Mouse (Mus musculus) effector memory CD4-positive, alpha-beta T cell, adult 5 months (primary cell): ENCODE measurements around the gene Atad5. TPM values are rescaled to one million over a fixed set of nuclear protein-coding genes. Genes with fewer than 3 reads are reported as not detected.

Experiments used
- polyA plus RNA-seq: library from polyadenylated mRNA; unstranded; fragments of 100-300 nt; shearing (Covaris generic); gene quantifications from one replicate; pipeline ENCODE4 v1.2.1, GENCODE M21; 2017

Atad5 gene
- 2.6 TPM for polyA plus RNA-seq

DNA sequence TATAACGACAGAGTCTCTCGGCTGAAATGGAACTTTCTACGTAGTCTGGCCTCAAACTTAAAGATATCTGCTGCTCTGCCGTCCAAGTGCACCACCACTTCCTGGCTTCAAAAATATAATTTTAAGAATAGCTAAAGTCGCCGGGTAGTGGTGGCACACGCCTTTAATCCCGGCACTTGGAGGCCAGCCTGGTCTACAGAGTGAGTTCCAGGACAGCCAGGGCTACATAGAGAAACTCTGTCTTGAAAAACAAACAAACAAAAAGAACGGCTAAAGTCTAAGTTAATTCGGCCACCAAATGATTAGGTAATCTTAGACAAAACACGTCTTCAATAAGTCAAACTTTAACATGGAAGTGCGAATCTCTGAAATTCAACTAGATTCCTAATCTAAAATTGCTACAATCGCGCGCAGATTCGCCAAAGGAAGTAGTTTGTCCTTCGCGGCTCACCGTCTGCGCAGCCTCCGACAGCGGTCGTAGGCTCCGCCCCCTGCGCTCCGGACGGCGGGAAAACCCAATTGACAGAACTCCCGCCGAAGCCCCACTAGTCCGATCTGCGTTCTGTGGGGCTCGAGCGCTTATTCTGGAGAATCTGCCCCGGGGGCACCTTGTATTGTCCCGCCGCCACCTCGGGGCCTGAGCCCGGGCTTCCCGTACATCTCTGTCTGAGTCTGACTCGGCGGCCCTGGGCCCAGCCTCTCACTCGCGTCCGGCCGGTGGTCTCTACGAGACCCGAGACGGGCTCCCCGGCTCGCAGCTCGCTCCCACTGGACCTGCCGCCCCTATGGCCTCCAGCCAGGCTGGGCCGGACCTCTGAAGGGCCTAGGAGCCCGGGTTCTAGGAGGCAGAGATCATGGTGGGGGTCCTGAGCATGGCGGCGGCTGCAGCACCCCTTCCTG, at the start of gene Atad5:
Gene Atad5 (plus strand): TSS at position 484 of the 900 bp plus-strand sequence.

GRCm38 (mm10) chr11:80080826-80081728, 8.1 kb upstream of the Atad5 start, which contains the start of gene Crlf3:
Gene Crlf3, minus strand, starts transcription at chr11:80080991.

DNA sequence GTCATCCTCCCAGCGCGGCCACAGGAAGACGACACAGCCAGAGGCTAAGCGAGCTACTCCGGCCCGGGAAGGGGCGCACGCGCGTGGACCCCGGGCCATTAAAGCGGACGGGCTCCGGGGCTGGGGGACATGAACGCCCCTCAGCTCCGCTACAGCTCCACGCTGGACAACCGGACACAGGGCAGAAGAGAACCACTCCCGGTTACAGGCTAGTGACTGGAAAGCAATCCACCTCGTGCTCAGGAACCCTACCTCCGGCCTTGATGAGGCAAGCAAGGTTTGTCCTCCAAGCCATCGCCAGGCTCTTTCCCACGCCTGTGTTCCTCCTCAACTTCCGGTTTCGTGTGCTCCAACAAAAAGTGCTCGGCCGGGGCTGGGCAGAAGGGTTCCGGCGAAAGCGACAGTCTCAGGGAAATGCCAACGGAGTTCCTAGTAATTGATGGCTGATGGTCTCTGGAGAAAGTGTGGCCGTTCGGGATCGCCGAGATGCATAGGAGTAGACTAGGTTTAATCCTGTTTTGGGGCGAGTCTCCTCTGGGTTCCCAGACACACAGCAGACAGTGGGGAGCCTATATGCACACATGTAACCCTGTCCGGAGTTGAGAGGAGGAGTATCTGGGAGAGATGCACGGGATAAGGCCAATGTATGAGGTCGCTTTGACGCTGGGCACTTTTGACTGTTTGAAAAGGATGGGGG, 52.8 kb downstream of the Atad5 start, which contains the start of gene Tefm:
Gene Tefm (minus strand): TSS at position 351 of the 697 bp plus-strand sequence.

DNA sequence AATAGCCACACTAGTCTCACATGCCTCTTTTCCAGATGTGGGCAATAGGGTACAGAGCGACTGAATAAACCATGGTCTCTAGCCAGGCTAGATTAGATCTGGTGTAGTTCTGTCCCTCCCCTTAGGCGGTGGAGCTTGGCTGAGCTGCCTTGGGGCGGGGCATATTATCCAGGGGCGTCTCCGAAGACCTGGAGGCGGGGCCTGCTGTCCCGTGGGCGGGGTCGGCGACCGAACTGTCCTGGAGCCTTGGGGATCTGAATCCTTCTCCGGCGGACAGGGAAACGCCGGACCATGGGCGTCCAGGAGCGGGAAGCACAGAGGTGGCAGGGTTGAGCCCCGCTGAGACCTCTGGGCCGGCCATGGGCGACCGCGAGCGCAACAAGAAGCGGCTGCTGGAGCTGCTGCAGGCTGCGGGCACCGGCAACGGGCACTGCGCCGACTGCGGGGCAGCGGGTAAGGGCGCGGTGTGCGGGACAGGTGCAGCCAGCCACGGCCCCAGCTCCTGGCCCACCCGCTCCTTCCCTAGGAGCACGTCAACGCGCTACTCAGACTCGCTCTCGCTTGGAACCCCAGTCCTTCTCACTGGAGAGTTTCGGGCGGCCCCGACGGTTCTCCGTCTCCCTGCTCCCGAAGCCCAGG, 64.8 kb downstream of the Atad5 start, which contains the start of gene Adap2:
Gene Adap2 (plus strand): TSS at position 249 of the 639 bp plus-strand sequence.

GRCm38 (mm10) chr11:80183705-80184255, 94.6 kb downstream of the Atad5 start, which contains the start of gene Rnf135:
Gene Rnf135, plus strand, starts transcription at chr11:80183851.

Other genes starting within 250 kb of the Atad5 start
- 40.0 TPM for gene Utp6, start 127.0 kb upstream of the Atad5 start, polyA plus RNA-seq
- 52.8 TPM for gene Suz12, start 96.3 kb upstream of the Atad5 start, polyA plus RNA-seq
- gene Crlf3, start 8.4 kb upstream of the Atad5 start, polyA plus RNA-seq = 339 TPM
- gene Tefm, start 52.8 kb downstream of the Atad5 start, polyA plus RNA-seq = 4.0 TPM
- gene Adap2, start 64.7 kb downstream of the Atad5 start, polyA plus RNA-seq = not detected
- 3.3 TPM for gene Rnf135, start 94.5 kb downstream of the Atad5 start, polyA plus RNA-seq
- 51.8 TPM for gene Rhot1, start 119.6 kb downstream of the Atad5 start, polyA plus RNA-seq
- gene Rhbdl3, start 211.5 kb downstream of the Atad5 start, polyA plus RNA-seq = 6.0 TPM